In the genomic region with DNA sequence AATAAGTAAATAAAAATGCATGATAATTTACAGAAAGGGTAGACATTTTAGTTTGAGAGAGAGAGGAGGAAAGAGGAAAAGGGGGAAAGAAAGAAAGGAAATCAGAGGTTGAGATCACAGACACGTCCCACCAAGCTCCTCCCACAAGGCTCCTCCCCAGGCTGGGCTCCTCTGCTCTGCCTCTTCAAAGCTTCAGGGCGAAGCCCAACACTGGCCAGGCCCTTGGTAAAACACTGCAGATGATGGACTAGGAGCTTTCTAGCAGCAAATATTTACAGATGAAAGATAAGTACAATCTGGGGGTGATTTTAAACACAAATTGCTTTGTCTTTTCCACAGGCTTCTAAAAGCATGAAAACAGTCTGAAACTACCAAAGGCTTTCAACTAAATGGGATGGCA, we compare ENCODE assay signal across 24 mouse cellular contexts. TPM values are rescaled to one million over a fixed set of nuclear protein-coding genes. Genes with fewer than 3 reads are reported as not detected.
DNase-seq lines count a peak whose midpoint lies in the region; ATAC-seq and TF ChIP-seq lines count a peak whose summit lies in the region.
"Had no signal": no experiment of that assay in that cellular context is flagged by ENCODE, and none has a peak within 500 bp of the region (broad histone marks: within the 10 kb centered on the region; RNA-seq: fewer than 3 reads in every experiment).

No protein-coding gene starts in this region.

- H3K4me1 ChIP-seq in lung, embryonic 14.5 days (ENCODE audit: insufficient read depth) = no peaks in the 10 kb centered on the region
- H3K4me1 ChIP-seq in midbrain, embryonic 13.5 days (replicated peaks) = peaks cover 10% of the 10 kb centered on the region
- H3K4me1 ChIP-seq: embryonic facial prominence, embryonic 13.5 days; embryonic facial prominence, embryonic 15.5 days had no signal

- no peak overlapping the region for H3K9ac ChIP-seq in lung, embryonic 14.5 days
- no peak overlapping the region for H3K9ac ChIP-seq in midbrain, embryonic 13.5 days (replicated peaks)
- H3K9ac ChIP-seq: embryonic facial prominence, embryonic 13.5 days; embryonic facial prominence, embryonic 15.5 days; forebrain, embryonic 12.5 days had no signal

- H3K4me3 ChIP-seq in lung, embryonic 14.5 days (ENCODE audit: low read depth, low read length) = no peak overlapping the region
- no peak overlapping the region for H3K4me3 ChIP-seq in midbrain, embryonic 13.5 days (replicated peaks)
- H3K4me3 ChIP-seq: embryonic facial prominence, embryonic 13.5 days; embryonic facial prominence, embryonic 15.5 days; erythroblast, embryonic 14.5 days; forebrain, embryonic 10.5 days; forebrain, embryonic 12.5 days had no signal

- H3K27me3 ChIP-seq in lung, embryonic 14.5 days (ENCODE audit: insufficient read depth, low read length) = no peaks in the 10 kb centered on the region
- H3K27me3 ChIP-seq in midbrain, embryonic 13.5 days = no peaks in the 10 kb centered on the region
- H3K27me3 ChIP-seq: embryonic facial prominence, embryonic 13.5 days; embryonic facial prominence, embryonic 15.5 days had no signal

- no peak for ATAC-seq in lung, embryonic 14.5 days (ENCODE audit: insufficient read depth)
- no peak for ATAC-seq in midbrain, embryonic 13.5 days
- ATAC-seq: CD4-positive, CD25-positive, alpha-beta regulatory T cell, adult 4 months; forebrain, embryonic 14.5 days; forebrain, embryonic 16.5 days had no signal

- peak; percentile 77 for DNase-seq in heart, adult 11 months
- DNase-seq in heart, postnatal 14 days = no peak
- DNase-seq in lung, embryonic 14.5 days = peak; percentile 23
- no peak for DNase-seq in lung, postnatal 10 days
- DNase-seq: adrenal gland, adult 2 months; adrenal gland, postnatal 10 days; adrenal gland, postnatal 25 days; B cell, adult 2 months; cerebellum, adult 11 months; cerebellum, adult 18-20 months; cerebellum, adult 8-10 months; cerebellum, adult 9-11 months; cerebellum, postnatal 14 days; cerebellum, postnatal 36 days; embryo, embryonic 11 days had no signal

- no peak for TF ChIP-seq CTCF in lung, embryonic 14.5 days (IDR thresholded peaks at IDR 0.05; ENCODE audit: low read depth)

- 27% methylated on average over 2 of the region's 2 CpGs for WGBS in lung, embryonic 14.5 days
- 64% methylated on average over 2 of the region's 2 CpGs for WGBS in midbrain, embryonic 13.5 days

- no peak overlapping the region for H3K4me2 ChIP-seq in lung, embryonic 14.5 days
- no peak overlapping the region for H3K4me2 ChIP-seq in midbrain, embryonic 13.5 days (replicated peaks)
- H3K4me2 ChIP-seq: embryonic facial prominence, embryonic 13.5 days; embryonic facial prominence, embryonic 15.5 days; forebrain, embryonic 12.5 days had no signal

- intact Hi-C loops in heart, postnatal 14 days (cut with DNase I) = no loop called here

- no peak overlapping the region for H3K27ac ChIP-seq in lung, embryonic 14.5 days (ENCODE audit: low read depth)
- no peak overlapping the region for H3K27ac ChIP-seq in midbrain, embryonic 13.5 days
- H3K27ac ChIP-seq: embryonic facial prominence, embryonic 13.5 days; embryonic facial prominence, embryonic 15.5 days; forebrain, embryonic 10.5 days; forebrain, embryonic 12.5 days had no signal

- H3K36me3 ChIP-seq in lung, embryonic 14.5 days (ENCODE audit: insufficient read depth) = no peaks in the 10 kb centered on the region
- H3K36me3 ChIP-seq in midbrain, embryonic 13.5 days = no peaks in the 10 kb centered on the region
- H3K36me3 ChIP-seq: embryonic facial prominence, embryonic 13.5 days; embryonic facial prominence, embryonic 15.5 days; forebrain, embryonic 10.5 days; forebrain, embryonic 12.5 days had no signal

- H3K9me3 ChIP-seq in lung, embryonic 14.5 days (ENCODE audit: low read depth, low read length) = no peaks in the 10 kb centered on the region
- H3K9me3 ChIP-seq in midbrain, embryonic 13.5 days = no peaks in the 10 kb centered on the region
- H3K9me3 ChIP-seq: embryonic facial prominence, embryonic 13.5 days; embryonic facial prominence, embryonic 15.5 days; forebrain, embryonic 10.5 days; forebrain, embryonic 12.5 days had no signal

RNA-seq across cellular contexts. Expression of gene Pttg1, which starts 33.3 kb away (rescaled TPM):
- total RNA-seq in heart, postnatal 14 days (2021) = 10 to 100 TPM; 55.6 to 58.5 TPM
- 82.5 and 87.6 TPM in 2 replicates for polyA plus RNA-seq in lung, embryonic 14.5 days (2014; fragmentation: Nextera tagmentation; extraction: Ambion mirVana)
- 51.2 and 54.7 TPM in 2 replicates for polyA plus RNA-seq in midbrain, embryonic 13.5 days (2015; fragmentation: Nextera tagmentation; extraction: Ambion mirVana)

RNA-seq across cellular contexts. Expression of gene Slu7, which starts 40.8 kb away (rescaled TPM):
- total RNA-seq in heart, postnatal 14 days (2021) = 10 to 100 TPM; 28.4 to 29.0 TPM
- polyA plus RNA-seq in lung, embryonic 14.5 days (2014; fragmentation: Nextera tagmentation; extraction: Ambion mirVana) = 47.9 and 50.1 TPM in 2 replicates
- 73.6 and 75.6 TPM in 2 replicates for polyA plus RNA-seq in midbrain, embryonic 13.5 days (2015; fragmentation: Nextera tagmentation; extraction: Ambion mirVana)

Comparison
In these comparisons a context has a peak if more than half of its experiments do, and no peak if none do; other contexts are left out.
1. DNase-seq: peak in heart, adult 11 months (single experiment) and lung, embryonic 14.5 days (single experiment); none in heart, postnatal 14 days (0 of 2) and lung, postnatal 10 days (single experiment).